Mouse (Mus musculus) MEL (cell line): ENCODE measurements at regions not wholly inside any gene's neighbourhood (a gene's known extent, or its start where the extent isn't known, plus 50 kb on each side); places are given as distances from the start of the nearest gene placed in this dataset.

Experiments used
- DNase-seq: peaks from one replicate; pipeline ENCODE4 v3.0.0; 2011; ENCODE audit warnings: low read depth, low spot score
- H3K27ac ChIP-seq: 2 replicates; pipeline ENCODE4 v1.5.1; 2012; ENCODE audit warnings: low read depth, mild to moderate bottlenecking, control low read depth, low read length, moderate library complexity; ENCODE audit not compliant: control insufficient read depth
- H3K27me3 ChIP-seq, 2 experiments: fragments of 150-350 bp in 1 of 2; sonication (generic) in 1 of 2; 2 replicates each; pipeline ENCODE4 v1.6.1; 2012; ENCODE audit warnings: low read length in 2 of 2, mild to moderate bottlenecking in 2 of 2, improper control_type of control experiment in 1 of 2, moderate library complexity in 1 of 2; ENCODE audit not compliant: insufficient read depth in 2 of 2, control insufficient read depth in 1 of 2
- H3K36me3 ChIP-seq, 2 experiments: 2 replicates each; pipeline ENCODE4 v1.6.1; 2012 to 2014; ENCODE audit warnings: low read length in 2 of 2, improper control_type of control experiment in 1 of 2, inconsistent platforms in 1 of 2, mild to moderate bottlenecking in 1 of 2; ENCODE audit not compliant: insufficient read depth in 2 of 2, control insufficient read depth in 1 of 2
- H3K4me1 ChIP-seq, 2 experiments: fragments of 150-350 bp in 1 of 2; sonication (generic) in 1 of 2; 2 replicates each; pipeline ENCODE4 v1.6.1; 2012; ENCODE audit warnings: low read length in 2 of 2, improper control_type of control experiment in 1 of 2, mild to moderate bottlenecking in 1 of 2; ENCODE audit not compliant: insufficient read depth in 2 of 2, control insufficient read depth in 1 of 2
- H3K4me3 ChIP-seq, 2 experiments: fragments of 150-350 bp in 1 of 2; sonication (generic) in 1 of 2; 2 replicates each; pipeline ENCODE4 v1.5.1; 2012; ENCODE audit warnings: low read depth in 2 of 2, low read length in 2 of 2, mild to moderate bottlenecking in 2 of 2, moderate library complexity in 2 of 2, control low read depth in 1 of 2, improper control_type of control experiment in 1 of 2; ENCODE audit not compliant: control insufficient read depth in 1 of 2, insufficient read depth in 1 of 2
- H3K79me2 ChIP-seq: 2 replicates; pipeline ENCODE4 v1.6.1; 2012; ENCODE audit warnings: mild to moderate bottlenecking, low read length, moderate library complexity; ENCODE audit not compliant: control insufficient read depth, poor library complexity, insufficient read depth
- H3K9ac ChIP-seq: 2 replicates; pipeline ENCODE4 v1.6.1; 2012; ENCODE audit warnings: low read depth, mild to moderate bottlenecking, control low read depth, low read length, moderate library complexity; ENCODE audit not compliant: control insufficient read depth, poor library complexity, severe bottlenecking
- H3K9me3 ChIP-seq: fragments of 150-350 bp; sonication (generic); replicated peaks from 2 replicates; pipeline ENCODE4 v1.6.1; 2012; ENCODE audit warnings: mild to moderate bottlenecking, low read length, improper control_type of control experiment, moderate library complexity; ENCODE audit not compliant: insufficient read depth
- BHLHE40 ChIP-seq: IDR thresholded peaks from 2 replicates; pipeline ENCODE4 v1.6.1; 2012; ENCODE audit warnings: low read depth, mild to moderate bottlenecking, inconsistent platforms, low read length, improper control_type of control experiment, borderline replicate concordance
- CHD1 ChIP-seq: IDR thresholded peaks from 2 replicates; pipeline ENCODE4 v1.6.1; 2012; ENCODE audit warnings: low read depth, mild to moderate bottlenecking, inconsistent platforms, low read length, improper control_type of control experiment
- CHD2 ChIP-seq: IDR thresholded peaks from 2 replicates; pipeline ENCODE4 v1.6.1; 2011; ENCODE audit warnings: low read length, improper control_type of control experiment
- CTCF ChIP-seq, 3 experiments: IDR thresholded peaks in 2 of 3; conservative IDR thresholded peaks in 1 of 3; 2 replicates each; pipeline ENCODE4 v1.5.1; 2011 to 2012; ENCODE audit warnings: low read length in 3 of 3, low read depth in 2 of 3, mild to moderate bottlenecking in 2 of 3, improper control_type of control experiment in 1 of 3, inconsistent platforms in 1 of 3, mixed read lengths in 1 of 3, moderate library complexity in 1 of 3; ENCODE audit not compliant: control insufficient read depth in 1 of 3, insufficient read depth in 1 of 3, poor library complexity in 1 of 3, severe bottlenecking in 1 of 3
- E2F4 ChIP-seq: IDR thresholded peaks from 2 replicates; pipeline ENCODE4 v1.6.1; 2011; ENCODE audit warnings: low read depth, low read length, improper control_type of control experiment, borderline replicate concordance
- GABPA ChIP-seq: IDR thresholded peaks from 2 replicates; pipeline ENCODE4 v1.6.1; 2012; ENCODE audit warnings: low read depth, mild to moderate bottlenecking, inconsistent platforms, low read length, improper control_type of control experiment, moderate library complexity
- GATA1 ChIP-seq: IDR thresholded peaks from 2 replicates; pipeline ENCODE4 v1.6.1; 2011; ENCODE audit warnings: low read depth, low read length, improper control_type of control experiment
- HCFC1 ChIP-seq: IDR thresholded peaks from 2 replicates; pipeline ENCODE4 v1.6.1; 2012; ENCODE audit warnings: low read depth, mild to moderate bottlenecking, inconsistent platforms, low read length, improper control_type of control experiment, moderate library complexity
- MAZ ChIP-seq: IDR thresholded peaks from 2 replicates; pipeline ENCODE4 v1.6.1; 2012; ENCODE audit warnings: low read depth, mild to moderate bottlenecking, inconsistent platforms, low read length, improper control_type of control experiment
- MEF2A ChIP-seq: IDR thresholded peaks from 2 replicates; pipeline ENCODE4 v1.6.1; 2014; ENCODE audit warnings: low read depth, mild to moderate bottlenecking, inconsistent platforms, low read length, improper control_type of control experiment; ENCODE audit not compliant: poor library complexity, insufficient replicate concordance, severe bottlenecking; ENCODE audit errors: extremely low read depth
- MYC ChIP-seq: IDR thresholded peaks from 2 replicates; pipeline ENCODE4 v1.6.1; 2011; ENCODE audit warnings: low read depth, mild to moderate bottlenecking, low read length, improper control_type of control experiment, moderate library complexity
- NELFE ChIP-seq: IDR thresholded peaks from 2 replicates; pipeline ENCODE4 v1.6.1; 2011; ENCODE audit warnings: low read depth, low read length, improper control_type of control experiment
- NRF1 ChIP-seq: IDR thresholded peaks from 2 replicates; pipeline ENCODE4 v1.6.1; 2014; ENCODE audit warnings: low read depth, mild to moderate bottlenecking, inconsistent platforms, low read length, improper control_type of control experiment, moderate library complexity; ENCODE audit not compliant: poor library complexity, insufficient read depth, severe bottlenecking
- POLR2A ChIP-seq, 2 experiments: IDR thresholded peaks; 2 replicates each; pipeline ENCODE4 v1.6.1; 2011 to 2012; ENCODE audit warnings: low read length in 2 of 2, mild to moderate bottlenecking in 2 of 2, control low read depth in 1 of 2, improper control_type of control experiment in 1 of 2, low read depth in 1 of 2, moderate library complexity in 1 of 2; ENCODE audit not compliant: control insufficient read depth in 1 of 2, insufficient read depth in 1 of 2, poor library complexity in 1 of 2
- POLR2AphosphoS2 ChIP-seq: IDR thresholded peaks from 2 replicates; pipeline ENCODE4 v1.6.1; 2011; ENCODE audit warnings: low read length, improper control_type of control experiment
- POLR2AphosphoS5 ChIP-seq: IDR thresholded peaks from 2 replicates; pipeline ENCODE4 v1.6.1; 2012; ENCODE audit warnings: low read depth, borderline replicate concordance, mild to moderate bottlenecking, inconsistent platforms, low read length, moderate library complexity, mixed read lengths
- RAD21 ChIP-seq: IDR thresholded peaks from 2 replicates; pipeline ENCODE4 v1.6.1; 2011; ENCODE audit warnings: mild to moderate bottlenecking, low read depth, low read length, improper control_type of control experiment
- SIN3A ChIP-seq: IDR thresholded peaks from 2 replicates; pipeline ENCODE4 v1.6.1; 2012; ENCODE audit warnings: low read length, improper control_type of control experiment, inconsistent platforms
- SMC3 ChIP-seq: IDR thresholded peaks from 2 replicates; pipeline ENCODE4 v1.6.1; 2011; ENCODE audit warnings: low read depth, low read length, improper control_type of control experiment
- TAL1 ChIP-seq: IDR thresholded peaks from 2 replicates; pipeline ENCODE4 v1.6.1; 2012; ENCODE audit warnings: mild to moderate bottlenecking, inconsistent platforms, low read length, moderate library complexity, mixed read lengths
- TBP ChIP-seq: IDR thresholded peaks from 2 replicates; pipeline ENCODE4 v1.8.0; 2011; ENCODE audit warnings: low read depth, low read length, improper control_type of control experiment
- TCF12 ChIP-seq: IDR thresholded peaks from 2 replicates; pipeline ENCODE4 v1.6.1; 2014; ENCODE audit warnings: low read depth, mild to moderate bottlenecking, inconsistent platforms, low read length, improper control_type of control experiment, moderate library complexity
- UBTF ChIP-seq: IDR thresholded peaks from 2 replicates; pipeline ENCODE4 v1.6.1; 2012; ENCODE audit warnings: low read depth, mild to moderate bottlenecking, inconsistent platforms, low read length, improper control_type of control experiment, moderate library complexity, borderline replicate concordance; ENCODE audit not compliant: insufficient read depth
- ZC3H11A ChIP-seq: IDR thresholded peaks from 2 replicates; pipeline ENCODE4 v1.6.1; 2012; ENCODE audit warnings: low read depth, mild to moderate bottlenecking, inconsistent platforms, low read length, improper control_type of control experiment
- ZKSCAN1 ChIP-seq: IDR thresholded peaks from 2 replicates; pipeline ENCODE4 v1.6.1; 2012; ENCODE audit warnings: low read depth, mild to moderate bottlenecking, inconsistent platforms, low read length, improper control_type of control experiment, moderate library complexity

GRCm38 (mm10) chr3:39360278-39360677, 473.5 kb downstream of the Fat4 start:
- TF ChIP-seq CTCF (IDR thresholded peaks at IDR 0.05 in 2 of 3, conservative IDR thresholded peaks at IDR 0.05 in 1 of 3; ENCODE audit: control insufficient read depth in 1 of 3, insufficient read depth in 1 of 3, low read depth in 2 of 3, low read length in 3 of 3, poor library complexity in 1 of 3, severe bottlenecking in 1 of 3) (no peak), RAD21 (no peak), CHD2 (no peak), TBP (no peak), POLR2A (IDR thresholded peaks at IDR 0.05; ENCODE audit: control insufficient read depth in 1 of 2, insufficient read depth in 1 of 2, low read depth in 1 of 2, low read length in 2 of 2, poor library complexity in 1 of 2) (no peak), MEF2A (no peak), UBTF (no peak), ZC3H11A (no peak), BHLHE40 (no peak), SMC3 (no peak), POLR2AphosphoS2 (no peak), NELFE (no peak)

GRCm38 (mm10) chr3:39370926-39371325, 484.2 kb downstream of the Fat4 start:
- H3K36me3 ChIP-seq = no peaks in the 10 kb centered on the region
- TF ChIP-seq TBP (no peak), HCFC1 (no peak), CHD1 (no peak), MEF2A (no peak), ZC3H11A (no peak), E2F4 (no peak), NRF1 (no peak), RAD21 (no peak), GATA1 (no peak), TCF12 (no peak), CTCF (IDR thresholded peaks at IDR 0.05 in 2 of 3, conservative IDR thresholded peaks at IDR 0.05 in 1 of 3; ENCODE audit: control insufficient read depth in 1 of 3, insufficient read depth in 1 of 3, low read depth in 2 of 3, low read length in 3 of 3, poor library complexity in 1 of 3, severe bottlenecking in 1 of 3) (no peak), SIN3A (no peak), MAZ (no peak), POLR2AphosphoS5 (no peak), MYC (no peak), GABPA (no peak), ZKSCAN1 (no peak), TAL1 (no peak)
- no peaks in the 10 kb centered on the region for H3K4me1 ChIP-seq
- DNase-seq = peak; percentile 7
- peak overlapping the region; percentile 51 to 57 for H3K4me3 ChIP-seq
- no peaks in the 10 kb centered on the region for H3K79me2 ChIP-seq
- no peak overlapping the region for H3K9ac ChIP-seq
- no peaks in the 10 kb centered on the region for H3K27me3 ChIP-seq
- no peak overlapping the region for H3K27ac ChIP-seq
- no peaks in the 10 kb centered on the region for H3K9me3 ChIP-seq

More at GRCm38 (mm10) chr3:39360278-39360677, 473.5 kb downstream of the Fat4 start:
- DNase-seq = no peak
- Histone ChIP-seq H3K9ac (no peak overlapping the region), H3K36me3 (no peaks in the 10 kb centered on the region), H3K4me3 (no peak overlapping the region), H3K9me3 (no peaks in the 10 kb centered on the region), H3K27me3 (no peaks in the 10 kb centered on the region), H3K79me2 (no peaks in the 10 kb centered on the region), H3K27ac (no peak overlapping the region), H3K4me1 (no peaks in the 10 kb centered on the region)
